Mouse (Mus musculus): Measurements from ENCODE around the gene Fbxl5.

GRCm38 (mm10) chr5:43815769-43816168, 5.7 kb downstream of the Fbxl5 start:
- TF ChIP-seq POLR2A (IDR thresholded peaks at IDR 0.05; ENCODE audit: low read depth, low read length) (no peak), CTCF (IDR thresholded peaks at IDR 0.05; ENCODE audit: extremely low read depth, insufficient read length, insufficient replicate concordance, low read depth, low read length) (no peak)

Data from small intestine, adult 2 months (tissue).